Mouse (Mus musculus): ENCODE measurements at regions not wholly inside any gene's neighbourhood (a gene's known extent, or its start where the extent isn't known, plus 50 kb on each side); places are given as distances from the start of the nearest gene placed in this dataset.
A peak's percentile ranks its signal among the peaks of the same experiment; 100 is the strongest.

- no peaks in the 10 kb centered on the region for H3K4me1 ChIP-seq
- H3K4me3 ChIP-seq (replicated peaks), result no peak overlapping the region
- no peaks in the 10 kb centered on the region for H3K27me3 ChIP-seq (replicated peaks)
- no peak overlapping the region for H3K4me2 ChIP-seq
- no peak overlapping the region for H3K9ac ChIP-seq (replicated peaks)
- no peaks in the 10 kb centered on the region for H3K36me3 ChIP-seq
- whole genome bisulfite sequencing, result 91% methylated on average over 1 of the region's 1 CpGs
- H3K27ac ChIP-seq (replicated peaks), result no peak overlapping the region
- H3K9me3 ChIP-seq (replicated peaks), result no peaks in the 10 kb centered on the region
- no peak for ATAC-seq (ENCODE audit: low FRiP score)
Measured at GRCm38 (mm10) chr5:84934369-84934768, 517.2 kb upstream of the Epha5 start.

GRCm38 (mm10) chr5:84917631-84918292 is 500.6 kb upstream of the Epha5 start:
- no peak overlapping the region for H3K4me3 ChIP-seq (replicated peaks)
- H3K9me3 ChIP-seq (replicated peaks), result no peaks in the 10 kb centered on the region
- H3K4me2 ChIP-seq, result no peak overlapping the region
- H3K4me1 ChIP-seq, result no peaks in the 10 kb centered on the region
- H3K27ac ChIP-seq (replicated peaks), result no peak overlapping the region
- no peaks in the 10 kb centered on the region for H3K36me3 ChIP-seq
- no peaks in the 10 kb centered on the region for H3K27me3 ChIP-seq (replicated peaks)
- ATAC-seq (ENCODE audit: low FRiP score), result no peak
- WGBS, result 92% methylated on average over 1 of the region's 1 CpGs
- no peak overlapping the region for H3K9ac ChIP-seq (replicated peaks)

- Histone ChIP-seq H3K4me3 (replicated peaks) (no peak overlapping the region), H3K9ac (replicated peaks) (no peak overlapping the region), H3K4me2 (no peak overlapping the region), H3K4me1 (no peaks in the 10 kb centered on the region), H3K9me3 (replicated peaks) (no peaks in the 10 kb centered on the region), H3K27ac (replicated peaks) (no peak overlapping the region), H3K36me3 (no peaks in the 10 kb centered on the region), H3K27me3 (replicated peaks) (no peaks in the 10 kb centered on the region)
- ATAC-seq (ENCODE audit: low FRiP score), result no peak
- WGBS, result 37% methylated on average over 4 of the region's 4 CpGs
Measured at GRCm38 (mm10) chr5:84901669-84902068, 484.5 kb upstream of the Epha5 start.

- ATAC-seq (ENCODE audit: low FRiP score), result no peak
- Histone ChIP-seq H3K36me3 (no peaks in the 10 kb centered on the region), H3K9ac (replicated peaks) (no peak overlapping the region), H3K4me3 (replicated peaks) (no peak overlapping the region), H3K4me1 (no peaks in the 10 kb centered on the region), H3K4me2 (no peak overlapping the region), H3K27me3 (replicated peaks) (no peaks in the 10 kb centered on the region), H3K9me3 (replicated peaks) (no peaks in the 10 kb centered on the region), H3K27ac (replicated peaks) (no peak overlapping the region)
- 100% methylated on average over 1 of the region's 1 CpGs for WGBS
Measured at GRCm38 (mm10) chr5:84897535-84897934, 480.4 kb upstream of the Epha5 start.

- Histone ChIP-seq H3K4me1 (peaks cover 3% of the 10 kb centered on the region; the same call in 1 of the 2 replicates), H3K27ac (replicated peaks) (no peak overlapping the region), H3K4me2 (no peak overlapping the region), H3K27me3 (replicated peaks) (no peaks in the 10 kb centered on the region), H3K9ac (replicated peaks) (no peak overlapping the region), H3K9me3 (replicated peaks) (no peaks in the 10 kb centered on the region), H3K4me3 (replicated peaks) (no peak overlapping the region), H3K36me3 (no peaks in the 10 kb centered on the region)
- WGBS, result 39% methylated on average over 1 of the region's 1 CpGs
- no peak for ATAC-seq (ENCODE audit: low FRiP score)
Measured at GRCm38 (mm10) chr5:84853622-84854021, 436.4 kb upstream of the Epha5 start.

GRCm38 (mm10) chr5:84849175-84849574 is 432.0 kb upstream of the Epha5 start:
- H3K4me3 ChIP-seq (replicated peaks), result no peak overlapping the region
- no peak overlapping the region for H3K4me2 ChIP-seq
- ATAC-seq (ENCODE audit: low FRiP score), result 0 out of 2 replicates have a peak, but pooled peaks have one; percentile 50
- H3K4me1 ChIP-seq, result peaks cover 4% of the 10 kb centered on the region; the same call in 1 of the 2 replicates
- no peak overlapping the region for H3K27ac ChIP-seq (replicated peaks)
- H3K9me3 ChIP-seq (replicated peaks), result no peaks in the 10 kb centered on the region
- no peak overlapping the region for H3K9ac ChIP-seq (replicated peaks)
- H3K27me3 ChIP-seq (replicated peaks), result no peaks in the 10 kb centered on the region
- no peaks in the 10 kb centered on the region for H3K36me3 ChIP-seq

GRCm38 (mm10) chr5:84848765-84849164 is 431.6 kb upstream of the Epha5 start:
- Histone ChIP-seq H3K9me3 (replicated peaks) (no peaks in the 10 kb centered on the region), H3K4me3 (replicated peaks) (no peak overlapping the region), H3K27ac (replicated peaks) (no peak overlapping the region; the same call in 1 of the 2 replicates), H3K4me1 (peaks cover 4% of the 10 kb centered on the region; the same call in 1 of the 2 replicates), H3K9ac (replicated peaks) (no peak overlapping the region), H3K27me3 (replicated peaks) (no peaks in the 10 kb centered on the region), H3K4me2 (no peak overlapping the region), H3K36me3 (no peaks in the 10 kb centered on the region)
- WGBS, result 15% methylated on average over 2 of the region's 2 CpGs
- peak; percentile 91 for ATAC-seq (ENCODE audit: low FRiP score)

- Histone ChIP-seq H3K27me3 (replicated peaks) (no peaks in the 10 kb centered on the region), H3K4me2 (no peak overlapping the region), H3K36me3 (no peaks in the 10 kb centered on the region), H3K4me3 (replicated peaks) (no peak overlapping the region), H3K4me1 (no peaks in the 10 kb centered on the region), H3K9me3 (replicated peaks) (no peaks in the 10 kb centered on the region), H3K27ac (replicated peaks) (no peak overlapping the region), H3K9ac (replicated peaks) (no peak overlapping the region)
- WGBS, result 22% methylated on average over 2 of the region's 2 CpGs
- no peak for ATAC-seq (ENCODE audit: low FRiP score)
Measured at GRCm38 (mm10) chr5:84811460-84811859, 394.3 kb upstream of the Epha5 start.

- Histone ChIP-seq H3K27ac (replicated peaks) (no peak overlapping the region), H3K9ac (replicated peaks) (no peak overlapping the region), H3K4me2 (no peak overlapping the region), H3K27me3 (replicated peaks) (no peaks in the 10 kb centered on the region), H3K4me1 (no peaks in the 10 kb centered on the region), H3K36me3 (no peaks in the 10 kb centered on the region), H3K4me3 (replicated peaks) (no peak overlapping the region), H3K9me3 (replicated peaks) (no peaks in the 10 kb centered on the region)
- WGBS, result 31% methylated on average over 3 of the region's 3 CpGs
- no peak for ATAC-seq (ENCODE audit: low FRiP score)
Measured at GRCm38 (mm10) chr5:84810844-84811243, 393.7 kb upstream of the Epha5 start.

GRCm38 (mm10) chr5:84762618-84763017 is 345.4 kb upstream of the Epha5 start:
- H3K4me2 ChIP-seq, result no peak overlapping the region
- H3K4me1 ChIP-seq, result no peaks in the 10 kb centered on the region
- H3K9ac ChIP-seq (replicated peaks), result no peak overlapping the region
- no peaks in the 10 kb centered on the region for H3K27me3 ChIP-seq (replicated peaks)
- ATAC-seq (ENCODE audit: low FRiP score), result no peak
- WGBS, result 48% methylated on average over 1 of the region's 1 CpGs
- no peaks in the 10 kb centered on the region for H3K36me3 ChIP-seq
- no peak overlapping the region for H3K4me3 ChIP-seq (replicated peaks)
- H3K27ac ChIP-seq (replicated peaks), result no peak overlapping the region
- H3K9me3 ChIP-seq (replicated peaks), result no peaks in the 10 kb centered on the region

GRCm38 (mm10) chr5:84752053-84752452 is 334.9 kb upstream of the Epha5 start:
- Histone ChIP-seq H3K4me3 (replicated peaks) (no peak overlapping the region), H3K27ac (replicated peaks) (no peak overlapping the region), H3K27me3 (replicated peaks) (no peaks in the 10 kb centered on the region), H3K36me3 (no peaks in the 10 kb centered on the region), H3K9ac (replicated peaks) (no peak overlapping the region), H3K9me3 (replicated peaks) (no peaks in the 10 kb centered on the region), H3K4me1 (no peaks in the 10 kb centered on the region), H3K4me2 (no peak overlapping the region)
- no peak for ATAC-seq (ENCODE audit: low FRiP score)

GRCm38 (mm10) chr5:84705436-84705835 is 288.3 kb upstream of the Epha5 start:
- no peak for ATAC-seq (ENCODE audit: low FRiP score)
- no peak overlapping the region for H3K9ac ChIP-seq (replicated peaks)
- H3K27me3 ChIP-seq (replicated peaks), result no peaks in the 10 kb centered on the region
- no peak overlapping the region for H3K4me2 ChIP-seq
- H3K36me3 ChIP-seq, result no peaks in the 10 kb centered on the region
- no peak overlapping the region for H3K27ac ChIP-seq (replicated peaks)
- WGBS, result 81% methylated on average over 2 of the region's 2 CpGs
- H3K4me1 ChIP-seq, result no peaks in the 10 kb centered on the region
- no peak overlapping the region for H3K4me3 ChIP-seq (replicated peaks)
- no peaks in the 10 kb centered on the region for H3K9me3 ChIP-seq (replicated peaks)
